Mouse (Mus musculus): ENCODE measurements around the gene Gm10226. TPM values are rescaled to one million over a fixed set of nuclear protein-coding genes. Genes with fewer than 3 reads are reported as not detected.

Gm10226 gene
- total RNA-seq, 1 experiment from 2014 or later: 11.2 TPM

Other genes starting within 250 kb of the Gm10226 start
- 18.8 and 21.4 TPM in 2 replicates for gene Zfp51, start 241.5 kb upstream of the Gm10226 start, total RNA-seq (2017)
- 19.3 and 19.5 TPM in 2 replicates for gene Zfp53, start 202.9 kb upstream of the Gm10226 start, total RNA-seq (2017)
- gene Zfp52, start 156.3 kb upstream of the Gm10226 start, total RNA-seq (2017): 37.0 and 59.6 TPM in 2 replicates
- 2.0 and 3.5 TPM in 2 replicates for gene Zfp948, start 124.9 kb upstream of the Gm10226 start, total RNA-seq (2017)
- 3.9 TPM in 2 replicates for gene Zfp983, start 41.2 kb upstream of the Gm10226 start, total RNA-seq (2017)
- gene Zfp760, start 15.9 kb downstream of the Gm10226 start, total RNA-seq (2017): 11.5 and 16.9 TPM in 2 replicates
- gene Zfp229, start 38.9 kb downstream of the Gm10226 start, total RNA-seq (2017): 8.8 and 10.1 TPM in 2 replicates
- gene Zfp820, start 153.9 kb downstream of the Gm10226 start, total RNA-seq (2017): 11.9 and 13.0 TPM in 2 replicates
- gene Zfp995, start 218.1 kb downstream of the Gm10226 start, total RNA-seq (2017): 3.4 and 6.3 TPM in 2 replicates